18 mouse cellular contexts compared by ENCODE assay signal in the genomic region with DNA sequence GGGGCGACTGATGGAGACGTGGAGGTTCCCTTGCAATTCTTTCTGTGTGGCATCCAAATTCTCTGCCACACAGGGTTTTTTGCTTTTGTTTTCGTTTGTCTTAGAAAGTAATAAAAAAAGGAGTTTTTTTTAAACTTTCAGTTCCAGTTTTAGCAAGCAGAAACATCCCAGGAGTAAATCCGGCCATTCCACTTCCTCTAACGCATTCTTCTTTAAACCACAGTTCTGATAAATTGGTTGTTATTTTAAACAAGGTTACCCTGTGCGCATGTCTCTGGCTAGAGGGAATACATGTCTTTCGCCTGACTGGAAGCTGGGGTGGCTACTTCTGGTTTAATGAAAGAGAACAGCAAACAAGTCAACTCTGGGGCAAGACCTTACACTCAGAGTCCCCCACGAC. TPM values are rescaled to one million over a fixed set of nuclear protein-coding genes. Genes with fewer than 3 reads are reported as not detected.
DNase-seq lines count a peak whose midpoint lies in the region; ATAC-seq lines count a peak whose summit lies in the region.
"Had no signal": no experiment of that assay in that cellular context is flagged by ENCODE, and none has a peak within 500 bp of the region (broad histone marks: within the 10 kb centered on the region; RNA-seq: fewer than 3 reads in every experiment).

No protein-coding gene starts in this region.

- H3K4me1 ChIP-seq in kidney, embryonic 15.5 days = peaks cover 12% of the 10 kb centered on the region
- no peaks in the 10 kb centered on the region for H3K4me1 ChIP-seq in forebrain, embryonic 13.5 days
- H3K4me1 ChIP-seq: forebrain, embryonic 15.5 days; hindbrain, embryonic 12.5 days; midbrain, embryonic 15.5 days had no signal

- no peak for ATAC-seq in kidney, embryonic 15.5 days (replicated peaks; ENCODE audit: low FRiP score)
- ATAC-seq in forebrain, embryonic 13.5 days = no peak
- ATAC-seq: CD4-positive, CD25-positive, alpha-beta regulatory T cell, adult 4 months; forebrain, embryonic 15.5 days; midbrain, embryonic 15.5 days had no signal

- H3K9me3 ChIP-seq in kidney, embryonic 15.5 days (replicated peaks) = no peaks in the 10 kb centered on the region
- H3K9me3 ChIP-seq in forebrain, embryonic 13.5 days (replicated peaks) = no peaks in the 10 kb centered on the region
- H3K9me3 ChIP-seq: forebrain, embryonic 15.5 days; hindbrain, embryonic 12.5 days; limb, embryonic 13.5 days; midbrain, embryonic 15.5 days had no signal

- 52% methylated on average over 8 of the region's 8 CpGs for WGBS in kidney, embryonic 15.5 days
- WGBS in forebrain, embryonic 13.5 days = 83% methylated on average over 8 of the region's 8 CpGs

- DNase-seq in kidney, adult 18-20 months = no peak
- DNase-seq in lung, postnatal 36 days = peak; percentile 27
- no peak for DNase-seq in lung, postnatal 25 days (ENCODE audit: low spot score)
- peak; percentile 30 for DNase-seq in induced T-regulatory cell, adult 2 months (ENCODE audit: low read depth)
- no peak for DNase-seq in urinary bladder, postnatal 14 days (ENCODE audit: low spot score)
- DNase-seq: adrenal gland, postnatal 25 days; cerebellum, postnatal 36 days; gastrocnemius, adult 2 months; lung, postnatal 4 days had no signal

- H3K36me3 ChIP-seq in kidney, embryonic 15.5 days = no peaks in the 10 kb centered on the region
- no peaks in the 10 kb centered on the region for H3K36me3 ChIP-seq in forebrain, embryonic 13.5 days (ENCODE audit: poor library complexity, severe bottlenecking)
- H3K36me3 ChIP-seq: forebrain, embryonic 15.5 days; hindbrain, embryonic 12.5 days; limb, embryonic 13.5 days; midbrain, embryonic 15.5 days had no signal

- H3K4me2 ChIP-seq in kidney, embryonic 15.5 days = no peak overlapping the region
- no peak overlapping the region for H3K4me2 ChIP-seq in forebrain, embryonic 13.5 days
- H3K4me2 ChIP-seq: forebrain, embryonic 15.5 days; heart, embryonic 11.5 days; hindbrain, embryonic 12.5 days; limb, embryonic 13.5 days; midbrain, embryonic 15.5 days had no signal

- no peak overlapping the region for H3K4me3 ChIP-seq in kidney, embryonic 15.5 days (replicated peaks)
- no peak overlapping the region for H3K4me3 ChIP-seq in forebrain, embryonic 13.5 days
- H3K4me3 ChIP-seq: forebrain, embryonic 15.5 days; gastrocnemius, adult 2 months; hindbrain, embryonic 12.5 days; limb, embryonic 13.5 days; midbrain, embryonic 15.5 days had no signal

- no peak overlapping the region for H3K9ac ChIP-seq in kidney, embryonic 15.5 days
- no peak overlapping the region for H3K9ac ChIP-seq in forebrain, embryonic 13.5 days
- H3K9ac ChIP-seq: forebrain, embryonic 15.5 days; hindbrain, embryonic 12.5 days; limb, embryonic 13.5 days; midbrain, embryonic 15.5 days had no signal

- H3K27ac ChIP-seq in kidney, embryonic 15.5 days = peak overlapping the region; percentile 47; the same call in 1 of the 2 replicates
- no peak overlapping the region for H3K27ac ChIP-seq in forebrain, embryonic 13.5 days
- H3K27ac ChIP-seq: forebrain, embryonic 15.5 days; gastrocnemius, adult 2 months; hindbrain, embryonic 12.5 days; limb, embryonic 13.5 days; midbrain, embryonic 15.5 days had no signal

- no peaks in the 10 kb centered on the region for H3K27me3 ChIP-seq in kidney, embryonic 15.5 days
- no peaks in the 10 kb centered on the region for H3K27me3 ChIP-seq in forebrain, embryonic 13.5 days
- H3K27me3 ChIP-seq: forebrain, embryonic 15.5 days; hindbrain, embryonic 12.5 days; limb, embryonic 13.5 days; midbrain, embryonic 15.5 days had no signal

RNA-seq across cellular contexts. Expression of a gene that starts 16.3 kb away (rescaled TPM):
- not detected in 2 replicates for polyA plus RNA-seq in kidney, embryonic 15.5 days (2015; fragmentation: Nextera tagmentation; extraction: Ambion mirVana)
- not detected in 2 replicates for polyA plus RNA-seq in forebrain, embryonic 13.5 days (2015; fragmentation: Nextera tagmentation; extraction: Ambion mirVana)
- polyA plus RNA-seq: CD4-positive, CD25-positive, alpha-beta regulatory T cell, adult 4 months; forebrain, embryonic 15.5 days; heart, embryonic 11.5 days; hindbrain, embryonic 12.5 days; limb, embryonic 13.5 days; midbrain, embryonic 15.5 days; neural tube, embryonic 11.5 days had no signal

RNA-seq across cellular contexts. Expression of a gene that starts 30.2 kb away (rescaled TPM):
- polyA plus RNA-seq in kidney, embryonic 15.5 days (2015; fragmentation: Nextera tagmentation; extraction: Ambion mirVana) = 7.8 and 8.5 TPM in 2 replicates
- 0.08 TPM in 1 of 2 replicates, not detected in the other for polyA plus RNA-seq in forebrain, embryonic 13.5 days (2015; fragmentation: Nextera tagmentation; extraction: Ambion mirVana)
- polyA plus RNA-seq: neural tube, embryonic 11.5 days had no signal

RNA-seq across cellular contexts. Expression of a gene that starts 50.1 kb away (rescaled TPM):
- polyA plus RNA-seq in kidney, embryonic 15.5 days (2015; fragmentation: Nextera tagmentation; extraction: Ambion mirVana) = 0.34 TPM in 1 of 2 replicates, not detected in the other
- 0.37 TPM in 2 replicates for polyA plus RNA-seq in forebrain, embryonic 13.5 days (2015; fragmentation: Nextera tagmentation; extraction: Ambion mirVana)
- polyA plus RNA-seq: CD4-positive, CD25-positive, alpha-beta regulatory T cell, adult 4 months; heart, embryonic 11.5 days had no signal

Comparison
In these comparisons a context has a peak if more than half of its experiments do, and no peak if none do; other contexts are left out.
1. DNase-seq: peak in lung, postnatal 36 days (single experiment) and induced T-regulatory cell, adult 2 months (single experiment); none in kidney, adult 18-20 months (single experiment), lung, postnatal 25 days (single experiment) and urinary bladder, postnatal 14 days (single experiment).